In genomic region chr15:57535514-57535913, GRCm38 (mm10) we compare ENCODE assay signal across 30 mouse cellular contexts. TPM values are rescaled to one million over a fixed set of nuclear protein-coding genes. Genes with fewer than 3 reads are reported as not detected.
"Had no signal": no experiment of that assay in that cellular context is flagged by ENCODE, and none has a peak within 500 bp of the region (broad histone marks: within the 10 kb centered on the region; RNA-seq: fewer than 3 reads in every experiment).

No protein-coding gene starts in this region.

- H3K4me3 ChIP-seq: embryonic facial prominence, embryonic 10.5 days; embryonic facial prominence, embryonic 12.5 days; embryonic facial prominence, embryonic 13.5 days; embryonic facial prominence, embryonic 15.5 days; erythroblast, embryonic 14.5 days; forebrain, embryonic 10.5 days; forebrain, embryonic 12.5 days; forebrain, embryonic 13.5 days; forebrain, embryonic 15.5 days; gastrocnemius, adult 2 months; heart, adult 2 months had no signal

- H3K4me2 ChIP-seq: embryonic facial prominence, embryonic 12.5 days; embryonic facial prominence, embryonic 13.5 days; embryonic facial prominence, embryonic 15.5 days; forebrain, embryonic 12.5 days; forebrain, embryonic 13.5 days; forebrain, embryonic 15.5 days had no signal

- DNase-seq: cerebellum, adult 8-10 months; cerebellum, adult 9-10 months; cerebellum, adult 9-11 months; cerebellum, postnatal 14 days; cerebellum, postnatal 25 days; cerebellum, postnatal 36 days; embryo, embryonic 11 days; forebrain, postnatal 0 days; gastrocnemius, adult 2 months; gastrocnemius, postnatal 10 days; gastrocnemius, postnatal 14 days; gastrocnemius, postnatal 25 days; gastrocnemius, postnatal 36 days; heart, adult 18-20 months; heart, adult 2 months had no signal

- H3K27ac ChIP-seq: embryonic facial prominence, embryonic 10.5 days; embryonic facial prominence, embryonic 12.5 days; embryonic facial prominence, embryonic 13.5 days; embryonic facial prominence, embryonic 15.5 days; forebrain, embryonic 10.5 days; forebrain, embryonic 12.5 days; forebrain, embryonic 13.5 days; forebrain, embryonic 15.5 days; gastrocnemius, adult 2 months; heart, adult 2 months had no signal

- ATAC-seq: forebrain, embryonic 13.5 days; forebrain, embryonic 14.5 days; forebrain, embryonic 15.5 days; forebrain, embryonic 16.5 days; forebrain, postnatal 0 days had no signal

- H3K4me1 ChIP-seq: embryonic facial prominence, embryonic 12.5 days; embryonic facial prominence, embryonic 15.5 days; forebrain, embryonic 15.5 days had no signal

- H3K9ac ChIP-seq: embryonic facial prominence, embryonic 12.5 days; embryonic facial prominence, embryonic 13.5 days; embryonic facial prominence, embryonic 15.5 days; forebrain, embryonic 12.5 days; forebrain, embryonic 13.5 days; forebrain, embryonic 15.5 days; forebrain, postnatal 0 days had no signal

- H3K36me3 ChIP-seq: embryonic facial prominence, embryonic 10.5 days; embryonic facial prominence, embryonic 12.5 days; embryonic facial prominence, embryonic 13.5 days; embryonic facial prominence, embryonic 15.5 days; forebrain, embryonic 10.5 days; forebrain, embryonic 12.5 days; forebrain, embryonic 15.5 days had no signal

- H3K27me3 ChIP-seq: embryonic facial prominence, embryonic 12.5 days; embryonic facial prominence, embryonic 13.5 days; embryonic facial prominence, embryonic 15.5 days; forebrain, embryonic 12.5 days; forebrain, embryonic 13.5 days; forebrain, embryonic 15.5 days had no signal

- H3K9me3 ChIP-seq: embryonic facial prominence, embryonic 10.5 days; embryonic facial prominence, embryonic 12.5 days; embryonic facial prominence, embryonic 13.5 days; embryonic facial prominence, embryonic 15.5 days; forebrain, embryonic 10.5 days; forebrain, embryonic 12.5 days; forebrain, embryonic 13.5 days; forebrain, embryonic 15.5 days had no signal

RNA-seq across cellular contexts. Expression of gene Slc22a22, which starts 58.1 kb away (rescaled TPM):
- polyA plus RNA-seq: cortical plate, adult 2 months; embryonic facial prominence, embryonic 10.5 days; embryonic facial prominence, embryonic 11.5 days; embryonic facial prominence, embryonic 12.5 days; embryonic facial prominence, embryonic 13.5 days; erythroblast, embryonic 14.5 days; forebrain, embryonic 10.5 days; forebrain, embryonic 11.5 days; forebrain, embryonic 12.5 days; forebrain, embryonic 13.5 days; forebrain, embryonic 14.5 days; forebrain, embryonic 15.5 days; forebrain, embryonic 16.5 days; forebrain, postnatal 0 days; frontal cortex, adult 2 months; heart, adult 2 months had no signal
